Mouse (Mus musculus) heart, adult 18-20 months (tissue): ENCODE results near the gene A330070K13Rik. TPM values are rescaled to one million over a fixed set of nuclear protein-coding genes. Genes with fewer than 3 reads are reported as not detected.

Experiments used
- DNase-seq, 2 experiments: peaks; one replicate each; pipeline ENCODE4 v3.0.0; 2021 to 2022; ENCODE audit warnings: mixed read lengths in 1 of 2
- long read RNA-seq, 2 experiments: library from polyadenylated mRNA; stranded (forward); transcript quantifications; one replicate each; pipeline ENCODE4 v2.0.0; 2021
- total RNA-seq, 2 experiments: library from RNA; stranded (reverse); gene quantifications; 2 replicates each; pipeline ENCODE4 v1.2.3; 2021

Gene A330070K13Rik
- not detected for total RNA-seq
- long read RNA-seq, experiment 1 = 0 reads
- long read RNA-seq, experiment 2 = 0 reads

GRCm38 (mm10) chr5:130384222-130384912, at the start of gene A330070K13Rik:
TSS of gene A330070K13Rik (minus strand) at chr5:130384631.
- DNase-seq = no peak

- DNase-seq = no peak
These were observed 27.1 kb upstream of the A330070K13Rik start for GRCm38 (mm10) chr5:130411516-130411915.

GRCm38 (mm10) chr5:130409706-130410105, 25.3 kb upstream of the A330070K13Rik start:
- DNase-seq = no peak

GRCm38 (mm10) chr5:130405201-130405600, 20.8 kb upstream of the A330070K13Rik start:
- peak; percentile 5 to 31 for DNase-seq

GRCm38 (mm10) chr5:130400136-130400917, 15.9 kb upstream of the A330070K13Rik start:
- DNase-seq = no peak

GRCm38 (mm10) chr5:130395142-130395541, 10.7 kb upstream of the A330070K13Rik start:
- no peak for DNase-seq

- no peak for DNase-seq
These were observed 10.0 kb upstream of the A330070K13Rik start for GRCm38 (mm10) chr5:130394386-130394785.

GRCm38 (mm10) chr5:130393618-130394355, 9.4 kb upstream of the A330070K13Rik start:
- DNase-seq = no peak

GRCm38 (mm10) chr5:130386418-130386817, 2.0 kb upstream of the A330070K13Rik start:
- DNase-seq = no peak

- no peak for DNase-seq
These were observed 9.0 kb downstream of the A330070K13Rik start for GRCm38 (mm10) chr5:130375411-130375810.

- no peak for DNase-seq
These were observed 15.2 kb downstream of the A330070K13Rik start, which contains the start of gene Caln1 for GRCm38 (mm10) chr5:130369237-130369636. TSS of gene Caln1 (plus strand) at chr5:130369455.

GRCm38 (mm10) chr5:130368236-130368635, 16.2 kb downstream of the A330070K13Rik start:
- DNase-seq = no peak

- no peak for DNase-seq
These were observed 20.7 kb downstream of the A330070K13Rik start for GRCm38 (mm10) chr5:130363773-130364172.

GRCm38 (mm10) chr5:130363111-130363510, 21.3 kb downstream of the A330070K13Rik start:
- no peak for DNase-seq

GRCm38 (mm10) chr5:130355223-130355622, 29.2 kb downstream of the A330070K13Rik start:
- no peak for DNase-seq

- no peak for DNase-seq
These were observed 38.6 kb downstream of the A330070K13Rik start for GRCm38 (mm10) chr5:130345871-130346270.

- no peak for DNase-seq
These were observed 39.4 kb downstream of the A330070K13Rik start for GRCm38 (mm10) chr5:130344999-130345398.

GRCm38 (mm10) chr5:130340656-130341055, 43.8 kb downstream of the A330070K13Rik start:
- no peak for DNase-seq

GRCm38 (mm10) chr5:130335462-130335861, 49.0 kb downstream of the A330070K13Rik start:
- no peak for DNase-seq

- DNase-seq = no peak
These were observed 50.5 kb downstream of the A330070K13Rik start for GRCm38 (mm10) chr5:130333971-130334370.

GRCm38 (mm10) chr5:130333566-130333965, 50.9 kb downstream of the A330070K13Rik start:
- no peak for DNase-seq

GRCm38 (mm10) chr5:130331206-130331605, 53.2 kb downstream of the A330070K13Rik start:
- DNase-seq = no peak

- DNase-seq = no peak
These were observed 53.6 kb downstream of the A330070K13Rik start for GRCm38 (mm10) chr5:130330801-130331200.
